Mouse (Mus musculus): ENCODE measurements around the gene Pgc. TPM values are rescaled to one million over a fixed set of nuclear protein-coding genes. Genes with fewer than 3 reads are reported as not detected.

Pgc gene
- polyA plus RNA-seq, 1 experiment, result 6.0 TPM

DNA sequence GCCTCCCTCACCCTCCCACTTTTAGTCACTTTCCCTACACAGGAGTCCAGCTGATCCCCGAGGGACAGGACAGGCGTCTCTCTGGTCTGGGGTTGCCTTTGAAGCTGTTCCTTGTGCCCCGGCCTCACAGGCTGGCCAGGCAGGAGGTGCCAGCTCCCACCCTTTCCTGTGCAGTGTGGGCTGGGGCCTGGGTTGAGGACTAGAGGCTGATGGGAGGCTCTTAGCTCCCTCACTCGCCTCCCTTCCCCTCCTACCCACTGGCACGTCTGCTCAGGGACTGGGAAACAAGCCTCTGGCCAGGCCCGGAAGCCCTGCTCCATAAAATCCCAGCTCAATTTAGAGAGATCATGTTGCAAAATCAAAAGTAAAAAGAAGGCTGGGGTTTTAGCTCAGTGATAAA lies 47.0 kb downstream of the Pgc start:
- Histone ChIP-seq H3K27ac (ENCODE audit: control insufficient read depth, insufficient read depth, low read length) (no peak overlapping the region), H3K4me3 (ENCODE audit: control insufficient read depth, insufficient read depth, low read length) (no peak overlapping the region), H3K4me1 (replicated peaks; ENCODE audit: control insufficient read depth, insufficient read depth, low read length) (no peaks in the 10 kb centered on the region), H3K36me3 (ENCODE audit: control insufficient read depth, insufficient read depth, low read length) (no peaks in the 10 kb centered on the region), H3K27me3 (ENCODE audit: control insufficient read depth, insufficient read depth, low read length) (no peaks in the 10 kb centered on the region)
- no peak for DNase-seq
- TF ChIP-seq CTCF (IDR thresholded peaks at IDR 0.05; ENCODE audit: borderline replicate concordance, control insufficient read depth, extremely low read depth, insufficient read depth, low read length, poor library complexity) (no peak), POLR2A (IDR thresholded peaks at IDR 0.05; ENCODE audit: control insufficient read depth, extremely low read depth, insufficient read depth, low read length, poor library complexity) (no peak)
- 90% methylated on average over 6 of the region's 6 CpGs for WGBS

DNA sequence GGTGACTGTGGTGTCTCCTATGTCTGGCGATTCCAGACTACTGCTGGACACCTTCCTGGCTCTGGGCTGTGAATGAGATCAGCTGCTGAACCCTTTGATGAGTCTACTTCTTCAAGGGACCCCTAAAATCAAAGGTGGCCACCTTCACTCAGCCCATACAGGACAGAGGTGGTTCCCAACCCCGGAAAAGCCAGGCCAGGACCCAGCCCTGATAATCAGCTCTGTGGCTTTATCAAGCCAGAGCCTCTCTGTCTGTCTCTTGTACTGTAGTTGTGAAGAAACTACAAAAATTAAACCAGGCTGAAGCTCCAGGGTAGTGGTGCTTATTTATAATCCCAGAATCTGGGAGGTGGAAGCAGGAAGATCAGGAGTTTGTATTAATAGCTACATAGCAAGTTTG lies 50.5 kb downstream of the Pgc start:
- TF ChIP-seq POLR2A (IDR thresholded peaks at IDR 0.05; ENCODE audit: control insufficient read depth, extremely low read depth, insufficient read depth, low read length, poor library complexity) (no peak), CTCF (IDR thresholded peaks at IDR 0.05; ENCODE audit: borderline replicate concordance, control insufficient read depth, extremely low read depth, insufficient read depth, low read length, poor library complexity) (no peak)

DNA sequence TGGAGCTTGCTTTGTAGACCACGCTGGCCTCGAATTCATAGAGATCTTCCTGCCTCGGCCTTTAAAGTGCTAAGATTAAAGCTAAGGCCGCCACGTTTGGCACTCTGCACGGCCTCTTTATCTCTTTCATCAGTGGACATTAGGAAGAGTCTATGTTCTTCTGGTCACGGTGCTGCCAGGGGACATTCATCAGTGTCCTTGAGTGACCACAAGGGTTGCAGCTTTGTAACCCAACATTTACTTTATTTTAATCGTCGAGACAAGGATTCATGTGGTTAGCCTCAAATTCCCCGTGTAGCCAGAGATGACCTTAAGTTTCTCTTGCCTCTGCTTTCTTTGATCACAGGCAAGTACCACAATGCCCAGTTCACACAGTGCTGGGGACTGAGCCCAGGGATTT lies 53.8 kb downstream of the Pgc start:
- no peaks in the 10 kb centered on the region for H3K36me3 ChIP-seq (ENCODE audit: control insufficient read depth, insufficient read depth, low read length)
- H3K27ac ChIP-seq (ENCODE audit: control insufficient read depth, insufficient read depth, low read length), result no peak overlapping the region
- H3K4me1 ChIP-seq (replicated peaks; ENCODE audit: control insufficient read depth, insufficient read depth, low read length), result no peaks in the 10 kb centered on the region
- DNase-seq, result no peak
- H3K4me3 ChIP-seq (ENCODE audit: control insufficient read depth, insufficient read depth, low read length), result no peak overlapping the region
- TF ChIP-seq CTCF (IDR thresholded peaks at IDR 0.05; ENCODE audit: borderline replicate concordance, control insufficient read depth, extremely low read depth, insufficient read depth, low read length, poor library complexity) (no peak), POLR2A (IDR thresholded peaks at IDR 0.05; ENCODE audit: control insufficient read depth, extremely low read depth, insufficient read depth, low read length, poor library complexity) (no peak)
- H3K27me3 ChIP-seq (ENCODE audit: control insufficient read depth, insufficient read depth, low read length), result no peaks in the 10 kb centered on the region
- WGBS, result 51% methylated on average over 10 of the region's 10 CpGs

More for the DNA sequence above, 50.5 kb downstream of the Pgc start:
- H3K4me3 ChIP-seq (ENCODE audit: control insufficient read depth, insufficient read depth, low read length), result no peak overlapping the region
- H3K27ac ChIP-seq (ENCODE audit: control insufficient read depth, insufficient read depth, low read length), result no peak overlapping the region
- no peaks in the 10 kb centered on the region for H3K4me1 ChIP-seq (replicated peaks; ENCODE audit: control insufficient read depth, insufficient read depth, low read length)
- DNase-seq, result no peak
- no peaks in the 10 kb centered on the region for H3K27me3 ChIP-seq (ENCODE audit: control insufficient read depth, insufficient read depth, low read length)
- no peaks in the 10 kb centered on the region for H3K36me3 ChIP-seq (ENCODE audit: control insufficient read depth, insufficient read depth, low read length)
- WGBS, result 79% methylated on average over 2 of the region's 2 CpGs

DNA sequence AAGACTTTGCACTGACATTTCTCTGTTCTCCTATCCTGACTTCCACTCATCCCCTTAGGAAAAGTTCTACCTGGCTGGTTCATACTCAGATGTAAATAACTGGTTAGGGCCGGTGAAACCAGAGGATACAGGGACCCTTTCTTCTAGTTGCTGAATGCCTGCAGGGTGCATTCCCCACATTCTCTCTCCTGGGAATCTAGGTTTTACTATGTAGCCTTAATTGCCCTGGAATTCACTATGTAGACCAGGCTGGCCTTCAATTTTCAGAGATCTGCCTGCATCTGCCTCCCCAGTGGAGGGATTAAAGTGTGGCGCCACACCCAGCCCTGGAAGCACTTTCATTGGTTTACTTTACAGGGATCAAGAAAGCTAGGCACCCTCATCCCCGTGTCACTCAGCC lies 55.8 kb downstream of the Pgc start:
- no peak for TF ChIP-seq CTCF (IDR thresholded peaks at IDR 0.05; ENCODE audit: borderline replicate concordance, control insufficient read depth, extremely low read depth, insufficient read depth, low read length, poor library complexity)
- TF ChIP-seq POLR2A (IDR thresholded peaks at IDR 0.05; ENCODE audit: control insufficient read depth, extremely low read depth, insufficient read depth, low read length, poor library complexity), result no peak
- no peaks in the 10 kb centered on the region for H3K27me3 ChIP-seq (ENCODE audit: control insufficient read depth, insufficient read depth, low read length)
- no peak overlapping the region for H3K27ac ChIP-seq (ENCODE audit: control insufficient read depth, insufficient read depth, low read length)
- no peak for DNase-seq
- no peak overlapping the region for H3K4me3 ChIP-seq (ENCODE audit: control insufficient read depth, insufficient read depth, low read length)
- H3K4me1 ChIP-seq (replicated peaks; ENCODE audit: control insufficient read depth, insufficient read depth, low read length), result no peaks in the 10 kb centered on the region
- 96% methylated on average over 3 of the region's 3 CpGs for WGBS
- no peaks in the 10 kb centered on the region for H3K36me3 ChIP-seq (ENCODE audit: control insufficient read depth, insufficient read depth, low read length)

DNA sequence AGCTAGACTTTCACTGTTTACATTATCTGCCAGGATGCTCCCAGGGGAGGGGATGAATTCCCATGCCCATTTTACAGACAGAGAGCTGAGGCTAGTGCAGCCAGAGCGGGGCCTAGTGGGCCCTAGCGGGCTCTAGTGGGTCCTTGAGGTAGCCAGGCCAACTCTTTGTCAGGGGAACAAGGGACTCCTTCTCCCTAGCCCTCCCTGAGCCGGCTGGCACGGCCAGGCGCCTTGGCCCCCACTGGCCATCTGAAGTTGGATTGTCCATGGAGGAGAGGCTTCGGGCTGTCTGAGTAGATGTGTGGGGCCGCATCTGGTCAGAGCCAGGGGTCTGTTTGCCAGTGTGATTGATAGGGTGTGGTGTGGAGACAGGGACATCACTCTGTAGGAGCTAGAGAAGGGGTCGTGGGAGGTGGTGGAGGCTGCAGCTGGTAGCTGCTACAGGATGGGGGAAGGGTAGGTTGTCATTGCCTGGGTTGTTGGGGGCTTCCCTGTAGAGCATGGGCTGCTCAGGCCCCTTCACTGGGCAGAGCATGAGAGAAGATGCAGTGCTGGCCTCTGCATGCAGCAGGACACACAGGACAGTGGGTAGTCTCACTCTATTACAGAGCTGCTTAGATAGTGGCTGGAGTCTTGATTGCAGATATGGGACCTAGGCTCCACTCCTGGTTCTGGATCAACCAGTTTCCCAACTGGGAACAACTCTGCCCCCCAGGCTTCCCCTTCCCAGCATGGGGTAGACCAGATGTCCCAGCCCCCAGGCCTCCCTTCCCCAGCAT lies 57.0 kb downstream of the Pgc start:
- no peaks in the 10 kb centered on the region for H3K27me3 ChIP-seq (ENCODE audit: control insufficient read depth, insufficient read depth, low read length)
- no peak for DNase-seq
- WGBS, result 92% methylated on average over 8 of the region's 8 CpGs

More for the DNA sequence above, 57.0 kb downstream of the Pgc start:
- Histone ChIP-seq H3K4me3 (ENCODE audit: control insufficient read depth, insufficient read depth, low read length) (no peak overlapping the region), H3K27ac (ENCODE audit: control insufficient read depth, insufficient read depth, low read length) (no peak overlapping the region), H3K36me3 (ENCODE audit: control insufficient read depth, insufficient read depth, low read length) (no peaks in the 10 kb centered on the region), H3K4me1 (replicated peaks; ENCODE audit: control insufficient read depth, insufficient read depth, low read length) (no peaks in the 10 kb centered on the region)
- no peak for TF ChIP-seq POLR2A (IDR thresholded peaks at IDR 0.05; ENCODE audit: control insufficient read depth, extremely low read depth, insufficient read depth, low read length, poor library complexity)
- TF ChIP-seq CTCF (IDR thresholded peaks at IDR 0.05; ENCODE audit: borderline replicate concordance, control insufficient read depth, extremely low read depth, insufficient read depth, low read length, poor library complexity), result no peak

Other genes with a start within 250 kb of the Pgc start
- gene Taf8, start 224.6 kb upstream of the Pgc start, polyA plus RNA-seq (2012; rRNA removed), result 68.2 and 74.3 TPM in 2 replicates
- gene Ccnd3, start 221.8 kb upstream of the Pgc start, polyA plus RNA-seq (2012; rRNA removed), result 1,622 and 2,069 TPM in 2 replicates
- gene Bysl, start 115.3 kb upstream of the Pgc start, polyA plus RNA-seq (2012; rRNA removed), result 14.2 and 16.9 TPM in 2 replicates
- 46.1 and 56.4 TPM in 2 replicates for gene Med20, start 115.3 kb upstream of the Pgc start, polyA plus RNA-seq (2012; rRNA removed)
- 2.8 and 4.5 TPM in 2 replicates for gene Gm20517, start 115.3 kb upstream of the Pgc start, polyA plus RNA-seq (2012; rRNA removed)
- 12.5 and 17.2 TPM in 2 replicates for gene Usp49, start 96.2 kb upstream of the Pgc start, polyA plus RNA-seq (2012; rRNA removed)
- 90.5 and 107 TPM in 2 replicates for gene Tomm6, start 38.5 kb upstream of the Pgc start, polyA plus RNA-seq (2012; rRNA removed)
- gene Frs3, start 37.8 kb upstream of the Pgc start, polyA plus RNA-seq (2012; rRNA removed), result 7.0 and 7.1 TPM in 2 replicates
- gene Gm21981, start 32.4 kb upstream of the Pgc start, polyA plus RNA-seq (2012; rRNA removed), result 1.0 and 1.4 TPM in 2 replicates
- gene Prickle4, start 32.1 kb upstream of the Pgc start, polyA plus RNA-seq (2012; rRNA removed), result 4.0 and 5.5 TPM in 2 replicates
- 25.3 and 25.5 TPM in 2 replicates for gene Tfeb, start 10.2 kb downstream of the Pgc start, polyA plus RNA-seq (2012; rRNA removed)
- 18.9 and 19.8 TPM in 2 replicates for gene Mdfi, start 107.8 kb downstream of the Pgc start, polyA plus RNA-seq (2012; rRNA removed)
- gene Foxp4, start 197.8 kb downstream of the Pgc start, polyA plus RNA-seq (2012; rRNA removed), result 194 and 212 TPM in 2 replicates

Data from thymus, adult 2 months (tissue).